Mouse (Mus musculus) megakaryocyte, embryonic 14.5 days (primary cell): ENCODE results near the gene Slc22a22. TPM values are rescaled to one million over a fixed set of nuclear protein-coding genes. Genes with fewer than 3 reads are reported as not detected.

Experiments used
- H3K27me3 ChIP-seq: replicated peaks from 2 replicates; pipeline ENCODE3; 2012; ENCODE audit warnings: inconsistent platforms
- H3K36me3 ChIP-seq: replicated peaks from 2 replicates; pipeline ENCODE3; 2012; ENCODE audit warnings: low read length, inconsistent platforms, mixed read lengths
- H3K4me1 ChIP-seq: 2 replicates; pipeline ENCODE4 v1.6.1; 2012; ENCODE audit warnings: inconsistent platforms
- H3K4me3 ChIP-seq: replicated peaks from 2 replicates; pipeline ENCODE3; 2012; ENCODE audit warnings: moderate library complexity, mild to moderate bottlenecking, inconsistent platforms
- H3K9me3 ChIP-seq: 2 replicates; pipeline ENCODE4 v1.6.1; 2012; ENCODE audit warnings: inconsistent platforms
- FLI1 ChIP-seq: IDR thresholded peaks from 2 replicates; pipeline ENCODE4 v1.6.1; 2012; ENCODE audit warnings: low read length, inconsistent platforms, mixed read lengths
- GATA1 ChIP-seq: IDR thresholded peaks from 3 replicates; pipeline ENCODE4 v1.6.1; 2012; ENCODE audit warnings: mixed read lengths, low read length, inconsistent platforms, borderline replicate concordance
- polyA plus RNA-seq: library from polyadenylated mRNA; stranded (reverse); fragments of >175 nt; gene quantifications from 2 replicates; pipeline ENCODE4 v1.2.3, GENCODE M21; 2012; ENCODE audit warnings: low replicate concordance; ENCODE audit not compliant: insufficient read depth

Slc22a22 gene
- polyA plus RNA-seq, 1 experiment: not detected

- Histone ChIP-seq H3K27me3 (no peaks in the 10 kb centered on the region), H3K9me3 (no peaks in the 10 kb centered on the region), H3K4me1 (no peaks in the 10 kb centered on the region), H3K36me3 (no peaks in the 10 kb centered on the region), H3K4me3 (no peak overlapping the region)
- no peak for TF ChIP-seq GATA1
- no peak for TF ChIP-seq FLI1
These were observed 247.0 kb downstream of the Slc22a22 start for GRCm38 (mm10) chr15:57230439-57230838.

DNA sequence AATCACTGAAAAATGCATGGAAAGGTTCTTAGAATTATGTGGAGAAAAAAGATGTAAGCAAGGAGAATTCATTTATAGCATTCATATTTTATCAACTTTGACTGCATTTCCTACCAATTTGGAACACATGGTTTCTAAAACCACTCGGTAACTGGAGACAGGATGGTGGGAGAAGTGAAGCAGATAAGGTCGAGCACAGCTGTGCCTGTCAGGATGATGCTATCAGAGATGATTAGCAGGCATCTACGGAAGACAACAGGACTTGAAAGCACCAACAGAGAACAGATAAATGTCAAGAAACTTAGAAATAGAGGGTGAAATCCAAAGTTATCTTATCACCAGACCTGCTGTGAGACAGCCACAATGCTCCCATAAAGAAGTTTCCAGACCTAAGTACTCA lies 272.1 kb downstream of the Slc22a22 start:
- H3K4me3 ChIP-seq: no peak overlapping the region
- no peak for TF ChIP-seq FLI1
- TF ChIP-seq GATA1: no peak
- H3K27me3 ChIP-seq: no peaks in the 10 kb centered on the region
- H3K9me3 ChIP-seq: no peaks in the 10 kb centered on the region
- H3K4me1 ChIP-seq: no peaks in the 10 kb centered on the region
- no peaks in the 10 kb centered on the region for H3K36me3 ChIP-seq

DNA sequence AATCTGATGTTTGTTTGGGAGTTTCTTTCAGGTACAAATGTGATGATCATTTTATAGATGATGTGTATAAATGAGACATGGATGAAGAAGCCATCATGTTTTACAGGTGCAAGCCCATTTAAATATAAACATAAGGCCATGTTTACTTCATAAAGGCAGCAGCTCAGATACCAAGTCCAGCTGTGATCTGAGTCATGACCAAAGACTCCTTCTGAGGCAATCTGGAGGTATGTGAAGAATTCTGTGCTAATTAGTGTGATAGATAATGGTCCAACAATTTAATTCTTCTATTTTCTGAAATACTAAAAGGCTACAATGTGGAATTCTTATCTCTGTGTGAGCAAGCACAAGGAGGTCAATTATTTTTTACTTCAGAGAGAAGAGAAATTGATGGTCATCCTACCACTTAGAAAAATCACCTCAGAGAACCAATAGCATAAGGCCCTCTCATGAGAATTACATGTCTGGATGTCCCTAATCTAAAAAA lies 272.9 kb downstream of the Slc22a22 start:
- Histone ChIP-seq H3K27me3 (no peaks in the 10 kb centered on the region), H3K9me3 (no peaks in the 10 kb centered on the region), H3K4me1 (no peaks in the 10 kb centered on the region), H3K36me3 (no peaks in the 10 kb centered on the region), H3K4me3 (no peak overlapping the region)
- TF ChIP-seq GATA1: no peak
- no peak for TF ChIP-seq FLI1
